Mouse (Mus musculus) ES-E14 (cell line): ENCODE data around the gene Ern2.

ENCODE experiments used
- CHD2 ChIP-seq: IDR thresholded peaks from 2 replicates; pipeline ENCODE4 v1.6.1; 2014; ENCODE audit warnings: mild to moderate bottlenecking, low read depth, low read length, inconsistent platforms
- HCFC1 ChIP-seq: IDR thresholded peaks from 2 replicates; pipeline ENCODE4 v1.6.1; 2012; ENCODE audit warnings: low read length, inconsistent platforms, borderline replicate concordance; ENCODE audit not compliant: insufficient read depth
- ZNF384 ChIP-seq: IDR thresholded peaks from 2 replicates; pipeline ENCODE4 v1.6.1; 2012; ENCODE audit warnings: low read depth, low read length, inconsistent platforms

- TF ChIP-seq CHD2 (no peak), HCFC1 (no peak), ZNF384 (no peak)
These were observed 20.1 kb upstream of the Ern2 start for GRCm38 (mm10) chr7:122206121-122206520.
